Mouse (Mus musculus) lung, postnatal 0 days (tissue): ENCODE results near the gene Zfp672. TPM values are rescaled to one million over a fixed set of nuclear protein-coding genes. Genes with fewer than 3 reads are reported as not detected.

Experiments
- ATAC-seq: fragments of 200-750 bp; cut with Nextera tagmentation; 2 replicates; pipeline ENCODE4 v1.8.0; 2017; ENCODE audit warnings: moderate library complexity
- DNase-seq: peaks from one replicate; pipeline ENCODE4 v3.0.0-alpha.2; 2016; ENCODE audit warnings: low spot score
- H3K27ac ChIP-seq: fragments of 300-500 bp; sonication (generic); 2 replicates; pipeline ENCODE4 v1.5.1; 2014; ENCODE audit warnings: antibody characterized with exemption, mild to moderate bottlenecking, low read length, mixed read lengths
- H3K27me3 ChIP-seq: fragments of 300-500 bp; sonication (generic); replicated peaks from 2 replicates; pipeline ENCODE4 v1.6.1; 2014; ENCODE audit warnings: low read length, mixed read lengths; ENCODE audit not compliant: insufficient read depth
- H3K36me3 ChIP-seq: fragments of 300-500 bp; sonication (generic); 2 replicates; pipeline ENCODE4 v1.6.1; 2014; ENCODE audit warnings: low read length, mixed read lengths; ENCODE audit not compliant: insufficient read depth
- H3K4me1 ChIP-seq: fragments of 300-500 bp; sonication (generic); 2 replicates; pipeline ENCODE4 v1.6.1; 2014; ENCODE audit warnings: antibody characterized with exemption, low read depth, low read length, mixed read lengths; ENCODE audit not compliant: insufficient read depth
- H3K4me2 ChIP-seq: fragments of 300-500 bp; sonication (generic); replicated peaks from 2 replicates; pipeline ENCODE4 v1.6.1; 2014; ENCODE audit warnings: low read depth, mild to moderate bottlenecking, low read length, moderate library complexity, mixed read lengths
- H3K4me3 ChIP-seq: fragments of 300-500 bp; sonication (generic); 2 replicates; pipeline ENCODE4 v1.5.1; 2014; ENCODE audit warnings: low read depth, low read length
- H3K9ac ChIP-seq: fragments of 300-500 bp; sonication (generic); replicated peaks from 2 replicates; pipeline ENCODE4 v1.6.1; 2014; ENCODE audit warnings: low read depth, mild to moderate bottlenecking
- H3K9me3 ChIP-seq: fragments of 300-500 bp; sonication (generic); 2 replicates; pipeline ENCODE4 v1.6.1; 2016; ENCODE audit warnings: low read length, mixed read lengths
- CTCF ChIP-seq: IDR thresholded peaks from 2 replicates; pipeline ENCODE4 v1.5.1; 2016; ENCODE audit warnings: antibody characterized with exemption, mild to moderate bottlenecking
- EP300 ChIP-seq: IDR thresholded peaks from 2 replicates; pipeline ENCODE4 v1.6.1; 2016; ENCODE audit warnings: antibody characterized with exemption, mild to moderate bottlenecking, control low read depth
- WGBS: fragments of 180-500 bp; shearing (Covaris S2); extraction: QIAGEN DNeasy Blood & Tissue Kit; methylation state at CpG from one replicate; pipeline ENCODE4 v1.1.7; 2014; 5-methylcytosine and 5-hydroxymethylcytosine counted together
- polyA plus RNA-seq: library from polyadenylated mRNA; unstranded; fragments of >200 nt; fragmentation: Nextera tagmentation; extraction: Ambion mirVana; gene quantifications from 2 replicates; pipeline ENCODE4 v1.2.1, GENCODE M21; 2015

The Zfp672 gene
- polyA plus RNA-seq, 1 experiment from 2014 or later, result 34.7 TPM

DNA sequence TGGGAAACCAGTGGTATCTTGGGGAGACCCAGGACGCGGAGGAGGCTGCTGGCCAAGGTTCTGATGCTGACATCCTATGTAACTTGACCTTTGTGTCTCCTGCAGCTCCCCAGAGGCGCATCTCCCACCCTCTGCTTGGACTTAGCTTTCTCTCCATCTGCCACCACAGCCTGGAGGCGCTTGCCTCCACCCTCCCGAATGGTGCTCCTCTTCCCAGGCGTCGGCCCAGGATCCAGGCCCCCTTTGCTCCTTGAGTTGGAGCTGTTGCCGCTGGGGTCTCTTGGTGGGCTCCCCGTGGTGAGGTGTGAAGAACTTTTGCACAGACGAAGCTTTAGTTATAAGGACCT is 983 bp upstream of the Zfp672 start:
- no peak for DNase-seq
- peaks cover 6% of the 10 kb centered on the region; the same call in 1 of the 2 replicates for H3K4me1 ChIP-seq
- H3K4me2 ChIP-seq, result peak overlapping the region; percentile 66
- TF ChIP-seq CTCF (no peak), EP300 (no peak)
- H3K27me3 ChIP-seq, result no peaks in the 10 kb centered on the region
- H3K27ac ChIP-seq, result peak overlapping the region; percentile 78
- peak overlapping the region; percentile 78 for H3K9ac ChIP-seq
- H3K4me3 ChIP-seq, result peak overlapping the region; percentile 79
- H3K9me3 ChIP-seq, result no peaks in the 10 kb centered on the region
- H3K36me3 ChIP-seq, result 0 out of 2 replicates have a peak, but pooled peaks cover 4% of the 10 kb centered on the region
- ATAC-seq, result no peak
- WGBS, result 15% methylated on average over 10 of the region's 10 CpGs

DNA sequence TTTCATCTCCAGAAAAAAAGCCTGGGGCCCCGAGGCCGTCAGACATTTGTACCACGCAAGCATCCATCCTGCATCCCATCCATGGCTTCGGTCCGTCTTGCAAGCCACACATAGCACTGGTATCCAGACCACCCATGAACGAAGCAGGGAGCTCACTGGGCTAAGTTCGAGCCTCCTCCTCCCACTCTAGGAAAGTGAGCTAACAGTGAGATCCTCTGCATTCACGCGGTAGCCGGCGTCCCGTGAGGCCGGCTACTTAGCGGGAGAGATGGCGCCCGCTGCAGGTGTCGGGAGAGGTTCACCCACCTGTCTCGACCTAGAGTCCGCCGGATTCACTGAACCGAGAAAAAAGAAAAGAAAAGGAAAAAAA is 248 bp downstream of the Zfp672 start:
- TF ChIP-seq EP300, result no peak
- peak; percentile 26 for TF ChIP-seq CTCF
- peaks cover 6% of the 10 kb centered on the region; the same call in 1 of the 2 replicates for H3K4me1 ChIP-seq
- H3K9ac ChIP-seq, result peak overlapping the region; percentile 83
- WGBS, result under 1% methylated on average over 21 of the region's 21 CpGs
- H3K9me3 ChIP-seq, result no peaks in the 10 kb centered on the region
- H3K4me2 ChIP-seq, result peak overlapping the region; percentile 66
- ATAC-seq (peak; percentile 10), DNase-seq (no peak)
- H3K27me3 ChIP-seq, result no peaks in the 10 kb centered on the region
- H3K27ac ChIP-seq, result peak overlapping the region; percentile 85
- peak overlapping the region; percentile 79 for H3K4me3 ChIP-seq
- H3K36me3 ChIP-seq, result 0 out of 2 replicates have a peak, but pooled peaks cover 4% of the 10 kb centered on the region

GRCm38 (mm10) chr11:58326781-58327180 is 3.4 kb downstream of the Zfp672 start:
- Histone ChIP-seq H3K9me3 (no peaks in the 10 kb centered on the region), H3K4me3 (no peak overlapping the region), H3K9ac (no peak overlapping the region), H3K27ac (no peak overlapping the region), H3K4me2 (no peak overlapping the region), H3K36me3 (0 out of 2 replicates have a peak, but pooled peaks cover 4% of the 10 kb centered on the region), H3K4me1 (peaks cover 21% of the 10 kb centered on the region; the same call in 1 of the 2 replicates), H3K27me3 (no peaks in the 10 kb centered on the region)
- 96% methylated on average over 3 of the region's 3 CpGs for WGBS
- ATAC-seq (no peak), DNase-seq (no peak)
- peak; percentile 31; the same call in 1 of the 2 replicates for TF ChIP-seq CTCF
- TF ChIP-seq EP300, result no peak

- Histone ChIP-seq H3K9ac (no peak overlapping the region), H3K4me3 (no peak overlapping the region), H3K27me3 (no peaks in the 10 kb centered on the region), H3K4me1 (peaks cover 17% of the 10 kb centered on the region; the same call in 1 of the 2 replicates), H3K9me3 (no peaks in the 10 kb centered on the region), H3K4me2 (no peak overlapping the region), H3K36me3 (0 out of 2 replicates have a peak, but pooled peaks cover 4% of the 10 kb centered on the region), H3K27ac (no peak overlapping the region)
- no peak for TF ChIP-seq CTCF
- DNase-seq, result no peak
- ATAC-seq, result no peak
- WGBS, result 79% methylated on average over 3 of the region's 3 CpGs
These were observed 5.4 kb downstream of the Zfp672 start for GRCm38 (mm10) chr11:58324614-58325229.

GRCm38 (mm10) chr11:58323570-58324340 is 6.4 kb downstream of the Zfp672 start:
- 6% methylated on average over 24 of the region's 24 CpGs for WGBS
- peak overlapping the region; percentile 60 for H3K4me3 ChIP-seq
- peak overlapping the region; percentile 69 for H3K9ac ChIP-seq
- DNase-seq (peak; percentile 16), ATAC-seq (no peak)
- H3K27me3 ChIP-seq, result no peaks in the 10 kb centered on the region
- peaks cover 4% of the 10 kb centered on the region; the same call in 1 of the 2 replicates for H3K36me3 ChIP-seq
- H3K27ac ChIP-seq, result peak overlapping the region; percentile 96
- H3K9me3 ChIP-seq, result no peaks in the 10 kb centered on the region
- peaks cover 17% of the 10 kb centered on the region; the same call in 1 of the 2 replicates for H3K4me1 ChIP-seq
- no peak for TF ChIP-seq CTCF
- TF ChIP-seq EP300, result no peak
- peak overlapping the region; percentile 77 for H3K4me2 ChIP-seq

DNA sequence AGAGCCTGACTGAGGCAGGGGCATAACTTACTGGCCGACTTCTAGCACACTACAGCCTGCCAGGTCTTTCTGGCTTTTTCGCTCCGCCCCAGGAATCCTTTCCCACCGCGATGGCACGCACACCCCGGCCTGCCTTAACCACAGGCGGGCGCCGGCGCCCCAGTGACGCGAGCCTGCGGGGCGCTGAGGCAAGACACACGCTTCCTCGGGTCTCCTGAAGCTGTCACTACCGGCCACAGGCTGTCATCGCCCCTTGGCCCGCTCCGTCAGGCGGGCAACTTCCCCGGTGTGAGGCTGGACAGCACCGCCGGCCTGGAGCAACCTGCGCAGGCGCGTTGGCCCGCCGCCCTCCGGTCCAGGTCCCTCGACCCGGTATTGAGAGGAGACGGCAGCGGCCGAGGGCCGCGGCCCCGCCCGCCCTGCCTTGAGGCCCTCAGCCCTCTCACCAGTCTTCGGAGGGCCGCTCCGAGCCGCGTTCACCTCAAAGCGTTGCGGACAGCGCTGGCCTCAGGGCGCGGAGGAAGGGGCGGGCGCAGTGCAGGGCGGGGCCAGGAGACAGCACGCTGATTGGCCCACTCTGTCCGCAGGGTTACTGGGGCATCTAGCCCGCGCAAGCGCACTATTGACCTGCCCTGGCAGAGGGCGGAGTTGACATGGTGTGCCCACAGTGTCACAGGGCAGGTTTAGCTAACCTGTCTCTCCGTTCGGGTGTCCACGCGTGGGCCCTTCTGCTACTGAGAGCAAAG is 7.1 kb downstream of the Zfp672 start:
- Histone ChIP-seq H3K4me1 (peaks cover 17% of the 10 kb centered on the region; the same call in 1 of the 2 replicates), H3K36me3 (peaks cover 4% of the 10 kb centered on the region; the same call in 1 of the 2 replicates), H3K4me3 (peak overlapping the region; percentile 60), H3K27ac (peak overlapping the region; percentile 96), H3K4me2 (peak overlapping the region; percentile 77), H3K9me3 (no peaks in the 10 kb centered on the region), H3K9ac (peak overlapping the region; percentile 69), H3K27me3 (no peaks in the 10 kb centered on the region)
- peak; percentile 99 for ATAC-seq
- peak; percentile 99 for DNase-seq
- WGBS, result under 1% methylated on average over 59 of the region's 63 CpGs
- TF ChIP-seq CTCF (peak; percentile 28), EP300 (no peak)
